Mouse (Mus musculus) liver, embryonic 15.5 days (tissue): ENCODE results near the gene Kcnq2. TPM values are rescaled to one million over a fixed set of nuclear protein-coding genes. Genes with fewer than 3 reads are reported as not detected.

ENCODE experiments used
- ATAC-seq: fragments of 200-750 bp; cut with Nextera tagmentation; 2 replicates; pipeline ENCODE4 v1.8.0; 2017; ENCODE audit warnings: moderate number of reproducible peaks, mild to moderate bottlenecking, moderate library complexity; ENCODE audit not compliant: insufficient read depth
- H3K27ac ChIP-seq: fragments of 300-500 bp; sonication (generic); replicated peaks from 2 replicates; pipeline ENCODE4 v1.5.1; 2015; ENCODE audit warnings: mild to moderate bottlenecking, inconsistent platforms
- H3K27me3 ChIP-seq: fragments of 300-500 bp; sonication (generic); 2 replicates; pipeline ENCODE4 v1.6.1; 2015; ENCODE audit warnings: mild to moderate bottlenecking, inconsistent platforms
- H3K36me3 ChIP-seq: fragments of 300-500 bp; sonication (generic); replicated peaks from 2 replicates; pipeline ENCODE4 v1.6.1; 2015; ENCODE audit warnings: moderate library complexity, mild to moderate bottlenecking, inconsistent platforms
- H3K4me1 ChIP-seq: fragments of 300-500 bp; sonication (generic); replicated peaks from 2 replicates; pipeline ENCODE4 v1.6.1; 2015; ENCODE audit warnings: inconsistent platforms
- H3K4me2 ChIP-seq: fragments of 300-500 bp; sonication (generic); 2 replicates; pipeline ENCODE4 v1.6.1; 2015; ENCODE audit warnings: moderate library complexity, mild to moderate bottlenecking, inconsistent platforms
- H3K4me3 ChIP-seq: fragments of 300-500 bp; sonication (generic); replicated peaks from 2 replicates; pipeline ENCODE4 v1.5.1; 2015; ENCODE audit warnings: mild to moderate bottlenecking, inconsistent platforms
- H3K9ac ChIP-seq: fragments of 300-500 bp; sonication (generic); 2 replicates; pipeline ENCODE4 v1.6.1; 2015; ENCODE audit warnings: moderate library complexity, mild to moderate bottlenecking, inconsistent platforms
- H3K9me3 ChIP-seq: fragments of 300-500 bp; sonication (generic); replicated peaks from 2 replicates; pipeline ENCODE4 v1.6.1; 2016; ENCODE audit warnings: inconsistent platforms
- WGBS: fragments of 180-500 bp; shearing (Covaris S2); methylation state at CpG from one replicate; pipeline ENCODE4 v1.1.7; 2015; ENCODE audit warnings: mixed read lengths; ENCODE audit not compliant: insufficient replicate concordance; 5-methylcytosine and 5-hydroxymethylcytosine counted together
- polyA plus RNA-seq: library from polyadenylated mRNA; unstranded; fragments of >200 nt; fragmentation: Nextera tagmentation; extraction: Ambion mirVana; gene quantifications from 2 replicates; pipeline ENCODE4 v1.2.1, GENCODE M21; 2015

Gene Kcnq2
- polyA plus RNA-seq, 1 experiment from 2014 or later, result 0.18 TPM

DNA sequence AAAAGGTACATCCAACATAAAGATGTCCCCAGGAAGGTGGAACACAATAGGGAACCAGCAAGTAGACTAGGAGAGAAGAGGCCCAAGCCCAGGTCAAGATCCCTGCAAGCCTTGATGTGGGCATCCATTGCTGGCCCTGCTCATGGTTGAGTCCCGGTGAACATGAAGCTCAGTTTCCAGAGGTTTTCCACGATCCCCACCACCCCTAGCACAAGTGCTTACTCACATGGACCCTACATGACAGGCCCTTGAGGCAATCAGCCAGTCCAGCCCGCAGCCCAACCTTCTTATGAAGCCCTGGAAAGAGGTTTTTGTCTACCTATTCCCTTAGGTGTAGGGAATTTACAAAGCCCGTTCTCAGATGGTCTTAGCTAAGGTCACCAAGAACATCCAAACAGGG is 22.1 kb upstream of the Kcnq2 start:
- Histone ChIP-seq H3K4me2 (no peak overlapping the region), H3K9ac (no peak overlapping the region), H3K36me3 (no peaks in the 10 kb centered on the region), H3K27ac (no peak overlapping the region), H3K4me3 (no peak overlapping the region), H3K27me3 (peaks cover 68% of the 10 kb centered on the region), H3K4me1 (no peaks in the 10 kb centered on the region), H3K9me3 (no peaks in the 10 kb centered on the region)
- 50% methylated on average over 4 of the region's 4 CpGs for WGBS
- ATAC-seq, result no peak

DNA sequence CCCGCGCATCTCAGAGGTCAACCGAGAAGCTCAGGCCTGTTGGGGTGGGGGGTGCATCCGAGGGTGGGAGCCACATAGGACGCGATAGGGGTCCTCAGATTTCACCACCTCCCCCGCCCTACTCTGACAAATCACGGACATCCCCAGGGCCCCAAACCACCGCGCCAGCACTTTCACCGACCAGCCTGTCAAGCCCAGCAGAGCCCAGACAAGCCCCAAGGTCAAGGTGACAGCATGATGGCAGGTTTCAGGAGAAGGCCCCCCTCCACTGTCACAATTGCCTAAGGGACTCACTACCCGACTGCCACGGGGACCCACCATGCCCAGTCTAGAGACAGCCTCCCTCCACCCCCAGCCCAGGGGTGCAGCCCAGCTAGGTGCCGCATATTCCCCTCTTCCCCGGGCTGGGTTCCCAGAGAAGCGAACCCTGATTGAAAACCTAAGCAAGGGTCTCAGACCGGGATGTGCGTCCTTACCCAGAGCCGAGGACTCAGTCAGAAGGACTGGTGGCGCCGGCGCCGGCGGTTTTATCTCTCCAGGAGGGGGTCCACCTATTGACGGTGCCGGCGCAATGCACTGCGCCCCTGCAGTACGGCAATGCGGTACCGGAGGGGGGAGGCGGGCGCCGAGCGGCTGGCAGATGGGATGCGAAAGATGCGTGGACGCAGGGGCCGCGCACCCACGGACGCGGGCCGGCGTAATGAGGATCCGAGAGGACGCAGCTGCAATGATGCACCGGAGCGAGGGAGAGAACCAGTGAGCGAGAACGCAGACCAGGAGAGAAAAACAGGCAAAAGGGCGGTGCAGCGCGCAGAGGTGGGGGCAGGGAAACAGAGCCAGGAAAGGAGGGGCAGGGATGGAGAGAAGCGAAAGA is 21.4 kb upstream of the Kcnq2 start, which contains the start of gene Eef1a2:
Eef1a2 (minus strand) TSS at position 767 of the 874 bp plus-strand sequence.
- ATAC-seq, result no peak
- Histone ChIP-seq H3K4me3 (no peak within 1 kb of the TSS), H3K36me3 (no peaks in the 10 kb centered on the region), H3K27ac (no peak within 1 kb of the TSS), H3K9ac (no peak within 1 kb of the TSS), H3K4me1 (no peaks in the 10 kb centered on the region), H3K9me3 (no peaks in the 10 kb centered on the region), H3K4me2 (no peak within 1 kb of the TSS), H3K27me3 (peaks cover 74% of the 10 kb centered on the region)
- 5% methylated on average over 55 of the region's 55 CpGs for WGBS

DNA sequence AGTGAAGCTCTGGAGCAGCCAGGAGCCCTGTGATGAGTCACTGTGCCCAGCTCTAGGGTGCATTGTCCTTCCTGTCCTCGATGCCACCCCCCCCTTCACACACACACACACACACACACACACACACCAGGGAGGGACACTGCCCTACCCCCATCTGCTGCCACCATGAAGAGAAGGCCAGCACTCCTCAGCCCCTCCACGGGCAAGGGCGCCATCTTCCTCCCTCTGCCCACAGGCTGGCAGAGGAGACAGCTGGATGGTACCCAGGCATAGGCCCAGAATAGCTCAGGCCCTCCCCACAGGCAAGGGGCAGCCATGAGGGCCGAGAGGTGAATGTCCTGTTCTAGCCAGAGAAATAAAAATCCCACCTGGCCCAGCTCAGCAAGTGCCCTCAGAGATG is 20.7 kb upstream of the Kcnq2 start:
- Histone ChIP-seq H3K9ac (no peak overlapping the region), H3K4me3 (no peak overlapping the region), H3K27me3 (peaks cover 80% of the 10 kb centered on the region), H3K4me1 (no peaks in the 10 kb centered on the region), H3K36me3 (no peaks in the 10 kb centered on the region), H3K4me2 (no peak overlapping the region), H3K27ac (no peak overlapping the region), H3K9me3 (no peaks in the 10 kb centered on the region)
- ATAC-seq, result no peak
- WGBS, result 50% methylated on average over 4 of the region's 4 CpGs

DNA sequence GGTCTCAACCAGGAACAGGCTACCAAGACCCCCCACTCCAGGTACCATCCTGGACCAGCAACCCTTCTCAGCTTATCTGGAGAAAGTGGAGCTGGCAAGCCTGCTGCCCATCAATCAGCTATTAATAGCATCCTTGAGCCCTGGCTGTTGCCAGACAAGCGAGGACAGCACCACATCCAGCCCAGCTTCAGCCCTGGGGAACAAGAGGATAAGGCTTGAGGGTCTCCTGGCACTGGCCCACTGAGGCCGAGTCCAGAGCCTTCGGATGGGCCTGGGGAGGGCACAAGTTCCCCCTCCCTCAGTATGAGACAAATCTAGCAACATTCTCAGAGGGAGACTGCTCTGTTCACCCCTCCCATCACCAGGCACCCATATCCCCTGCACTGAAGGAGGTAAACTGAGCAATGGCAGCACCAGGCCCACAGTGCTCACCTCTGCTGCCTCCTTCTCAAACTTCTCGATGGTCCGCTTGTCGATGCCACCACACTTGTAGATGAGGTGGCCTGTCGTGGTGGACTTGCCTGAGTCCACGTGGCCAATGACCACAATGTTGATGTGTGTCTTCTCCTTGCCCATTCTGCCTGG is 19.8 kb upstream of the Kcnq2 start:
- Histone ChIP-seq H3K9ac (no peak overlapping the region), H3K4me2 (no peak overlapping the region), H3K4me3 (no peak overlapping the region), H3K27ac (no peak overlapping the region), H3K27me3 (peaks cover 89% of the 10 kb centered on the region), H3K4me1 (no peaks in the 10 kb centered on the region), H3K9me3 (no peaks in the 10 kb centered on the region), H3K36me3 (no peaks in the 10 kb centered on the region)
- WGBS, result 59% methylated on average over 8 of the region's 8 CpGs
- ATAC-seq, result no peak

DNA sequence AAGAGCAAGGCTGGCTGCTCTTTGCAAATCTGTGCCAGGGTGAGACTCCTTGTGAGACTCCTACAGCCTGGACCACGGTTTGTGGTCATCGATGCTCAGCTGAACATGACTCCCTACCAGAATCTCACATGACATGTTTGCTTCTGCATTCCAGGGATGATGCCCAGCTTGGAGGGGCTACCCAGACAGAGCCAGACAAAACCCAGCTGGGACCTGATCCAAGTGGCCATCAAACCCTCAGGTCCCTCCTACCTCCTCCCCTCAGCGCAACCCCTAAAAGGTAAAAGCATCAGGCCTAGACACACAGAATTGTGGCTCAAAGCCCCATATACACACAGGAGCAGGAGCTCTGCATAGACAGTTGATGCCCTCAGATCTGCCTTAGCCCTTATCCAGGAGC is 19.3 kb upstream of the Kcnq2 start:
- H3K4me2 ChIP-seq, result no peak overlapping the region
- H3K9ac ChIP-seq, result no peak overlapping the region
- 72% methylated on average over 3 of the region's 3 CpGs for WGBS
- no peaks in the 10 kb centered on the region for H3K9me3 ChIP-seq
- no peaks in the 10 kb centered on the region for H3K36me3 ChIP-seq
- peaks cover 89% of the 10 kb centered on the region for H3K27me3 ChIP-seq
- H3K4me1 ChIP-seq, result no peaks in the 10 kb centered on the region
- no peak overlapping the region for H3K27ac ChIP-seq
- no peak for ATAC-seq
- no peak overlapping the region for H3K4me3 ChIP-seq

DNA sequence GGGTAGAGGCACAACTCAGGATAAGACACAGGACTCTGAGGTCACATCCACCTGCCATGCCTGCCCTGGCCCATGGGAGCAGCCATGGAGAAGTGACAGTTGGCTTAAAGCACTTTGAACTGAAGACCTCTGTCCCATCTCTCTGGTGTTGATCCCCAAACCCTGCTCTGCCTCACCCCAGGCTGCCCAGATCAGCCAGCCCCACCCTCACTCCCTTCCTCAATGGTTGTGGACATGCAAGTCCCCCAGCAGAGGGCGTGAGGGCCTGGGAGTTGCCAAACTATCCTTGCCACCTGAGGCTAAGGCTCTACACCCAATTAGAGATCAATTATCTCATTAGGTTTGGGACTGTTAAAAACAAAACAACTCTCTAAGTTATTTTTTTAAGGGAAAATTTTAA is 18.7 kb upstream of the Kcnq2 start:
- Histone ChIP-seq H3K36me3 (no peaks in the 10 kb centered on the region), H3K4me3 (no peak overlapping the region), H3K9me3 (no peaks in the 10 kb centered on the region), H3K4me1 (no peaks in the 10 kb centered on the region), H3K9ac (no peak overlapping the region), H3K27me3 (peaks cover 89% of the 10 kb centered on the region), H3K4me2 (no peak overlapping the region), H3K27ac (no peak overlapping the region)
- 0% methylated on average over 1 of the region's 1 CpGs for WGBS
- ATAC-seq, result no peak

DNA sequence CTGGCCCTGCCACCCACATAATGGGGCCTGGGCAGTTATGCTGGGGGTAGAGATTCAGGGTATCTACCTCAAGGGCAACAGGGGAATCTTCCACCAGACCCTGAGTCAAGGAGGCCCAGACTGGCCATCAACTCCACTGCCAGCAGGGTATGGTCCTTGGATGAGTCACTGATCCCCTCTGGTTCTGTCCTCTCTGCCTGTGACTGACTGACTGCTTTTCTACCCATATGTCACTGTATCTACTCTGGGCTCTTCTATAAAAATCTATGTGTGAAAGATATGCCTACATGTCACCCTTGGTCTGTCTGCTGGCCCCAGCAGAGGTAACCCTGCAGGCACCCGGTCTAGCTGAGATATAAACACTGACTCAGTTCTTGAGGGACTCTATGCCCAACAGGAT is 18.0 kb upstream of the Kcnq2 start:
- no peaks in the 10 kb centered on the region for H3K36me3 ChIP-seq
- H3K4me1 ChIP-seq, result no peaks in the 10 kb centered on the region
- H3K27me3 ChIP-seq, result peaks cover 89% of the 10 kb centered on the region
- no peak overlapping the region for H3K27ac ChIP-seq
- H3K9ac ChIP-seq, result no peak overlapping the region
- 59% methylated on average over 1 of the region's 1 CpGs for WGBS
- no peak overlapping the region for H3K4me2 ChIP-seq
- no peak overlapping the region for H3K4me3 ChIP-seq
- no peaks in the 10 kb centered on the region for H3K9me3 ChIP-seq
- no peak for ATAC-seq

DNA sequence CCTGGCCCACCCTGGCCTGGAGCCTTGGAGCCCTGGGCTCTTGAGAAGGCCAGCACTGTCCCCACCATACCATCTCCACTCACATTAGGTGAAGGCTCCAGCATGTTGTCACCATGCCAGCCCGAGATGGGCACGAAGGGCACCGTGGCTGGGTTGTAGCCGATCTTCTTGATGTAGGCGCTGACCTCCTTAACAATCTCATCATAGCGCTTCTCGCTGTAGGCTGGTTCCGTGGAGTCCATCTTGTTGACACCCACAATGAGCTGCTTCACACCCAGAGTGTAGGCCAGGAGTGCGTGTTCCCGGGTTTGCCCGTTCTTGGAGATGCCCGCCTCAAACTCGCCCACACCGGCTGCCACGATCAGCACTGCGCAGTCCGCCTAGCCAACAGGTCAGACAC is 17.6 kb upstream of the Kcnq2 start:
- H3K9me3 ChIP-seq, result no peaks in the 10 kb centered on the region
- H3K9ac ChIP-seq, result no peak overlapping the region
- peaks cover 89% of the 10 kb centered on the region for H3K27me3 ChIP-seq
- no peak overlapping the region for H3K4me3 ChIP-seq
- H3K4me2 ChIP-seq, result no peak overlapping the region
- H3K4me1 ChIP-seq, result peaks cover 3% of the 10 kb centered on the region
- no peak overlapping the region for H3K27ac ChIP-seq
- no peaks in the 10 kb centered on the region for H3K36me3 ChIP-seq
- ATAC-seq, result no peak
- WGBS, result 74% methylated on average over 17 of the region's 17 CpGs

DNA sequence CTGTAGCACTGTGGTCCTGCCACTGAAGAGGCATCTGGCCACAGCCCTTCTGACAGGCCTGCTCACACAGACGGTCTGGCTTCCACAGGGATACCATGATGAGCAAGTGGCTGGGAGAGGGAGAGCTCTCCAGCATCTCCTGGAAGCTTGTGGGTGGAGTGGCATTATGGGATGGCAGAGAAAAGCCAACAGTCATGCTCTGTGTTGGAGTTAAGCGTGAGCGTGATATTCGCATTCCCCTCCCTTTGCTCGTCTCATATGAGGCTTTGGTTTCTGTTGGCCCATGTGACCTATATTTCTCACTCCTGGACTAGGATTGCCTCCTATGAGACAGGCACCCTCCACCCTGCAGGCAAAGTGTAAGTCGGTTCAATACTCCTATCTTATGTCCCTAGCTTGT is 15.2 kb upstream of the Kcnq2 start:
- no peak overlapping the region for H3K9ac ChIP-seq
- H3K27ac ChIP-seq, result no peak overlapping the region
- H3K4me1 ChIP-seq, result peaks cover 7% of the 10 kb centered on the region
- no peak overlapping the region for H3K4me3 ChIP-seq
- 52% methylated on average over 6 of the region's 6 CpGs for WGBS
- no peaks in the 10 kb centered on the region for H3K9me3 ChIP-seq
- no peak overlapping the region for H3K4me2 ChIP-seq
- H3K36me3 ChIP-seq, result no peaks in the 10 kb centered on the region
- no peak for ATAC-seq
- H3K27me3 ChIP-seq, result peaks cover 88% of the 10 kb centered on the region

DNA sequence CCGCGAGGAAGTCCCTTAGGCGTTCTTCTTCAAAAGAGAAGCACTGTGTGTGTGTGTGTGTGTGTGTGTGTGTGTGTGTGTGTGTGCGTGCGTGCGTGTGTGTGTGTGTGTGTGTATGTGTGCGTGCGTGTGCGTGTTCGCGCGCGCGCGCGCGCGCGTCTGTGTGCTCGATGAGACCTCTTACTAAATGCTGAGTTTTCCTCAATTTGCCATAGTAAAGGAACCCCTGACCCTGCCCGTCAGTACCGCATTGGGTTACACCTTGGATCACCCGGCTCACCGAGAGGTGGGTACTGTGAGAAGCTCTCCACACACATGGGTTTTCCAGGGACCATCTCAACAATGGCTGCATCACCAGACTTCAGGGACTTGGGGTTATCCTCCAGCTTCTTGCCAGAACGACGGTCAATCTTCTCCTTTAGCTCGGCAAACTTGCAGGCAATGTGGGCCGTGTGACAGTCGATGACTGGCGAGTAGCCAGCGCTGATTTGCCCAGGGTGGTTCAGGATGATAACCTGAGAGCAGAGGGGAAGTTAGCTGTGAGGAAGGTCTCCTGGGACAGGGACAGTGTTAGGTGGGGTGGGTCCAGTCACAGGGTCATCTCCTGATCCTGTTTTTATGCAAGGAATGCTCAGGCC is 13.3 kb upstream of the Kcnq2 start:
- no peak overlapping the region for H3K27ac ChIP-seq
- H3K4me2 ChIP-seq, result peak overlapping the region; percentile 59
- peaks cover 84% of the 10 kb centered on the region for H3K27me3 ChIP-seq
- H3K9me3 ChIP-seq, result no peaks in the 10 kb centered on the region
- ATAC-seq, result no peak
- peaks cover 7% of the 10 kb centered on the region for H3K4me1 ChIP-seq
- H3K9ac ChIP-seq, result no peak overlapping the region
- WGBS, result 11% methylated on average over 30 of the region's 31 CpGs
- no peaks in the 10 kb centered on the region for H3K36me3 ChIP-seq
- H3K4me3 ChIP-seq, result no peak overlapping the region

DNA sequence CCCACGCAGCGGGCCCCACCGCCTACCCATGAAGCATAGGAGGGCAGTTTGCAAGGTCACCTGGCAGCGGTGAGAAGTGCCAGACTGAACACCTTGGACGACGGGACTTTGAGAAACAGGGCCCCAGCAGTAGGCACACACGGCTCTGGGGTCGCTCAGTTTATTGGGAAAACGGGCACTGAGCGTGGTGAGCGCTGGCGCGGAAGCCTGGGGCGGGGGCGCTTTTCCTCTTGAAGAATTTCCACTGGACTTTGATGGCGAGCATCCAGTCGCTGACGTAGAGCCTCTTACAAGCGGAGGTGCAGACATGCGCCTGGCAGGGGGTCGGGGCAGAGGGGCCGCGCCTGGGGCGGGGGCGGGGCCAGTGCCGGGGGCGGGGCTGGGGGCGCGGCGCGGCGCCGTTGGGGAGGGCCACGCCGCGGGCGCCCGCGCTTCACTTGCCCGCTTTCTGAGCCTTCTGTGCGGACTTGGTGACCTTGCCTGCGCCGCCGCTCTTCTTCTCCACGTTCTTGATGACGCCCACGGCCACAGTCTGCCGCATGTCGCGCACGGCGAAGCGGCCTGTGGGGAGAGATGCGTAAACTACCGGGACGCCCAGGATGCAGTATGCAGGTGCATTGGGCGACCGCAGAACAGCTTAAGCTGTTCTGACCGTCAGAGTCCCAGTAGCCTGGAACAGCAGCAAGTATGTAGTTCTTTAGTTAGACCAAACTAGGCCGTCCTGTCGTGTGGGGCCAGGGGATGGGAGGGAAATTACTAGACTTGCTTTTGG is 12.6 kb upstream of the Kcnq2 start:
- no peak overlapping the region for H3K27ac ChIP-seq
- peaks cover 7% of the 10 kb centered on the region for H3K4me1 ChIP-seq
- H3K9ac ChIP-seq, result no peak overlapping the region
- WGBS, result under 1% methylated on average over 61 of the region's 61 CpGs
- H3K9me3 ChIP-seq, result no peaks in the 10 kb centered on the region
- no peak for ATAC-seq
- H3K27me3 ChIP-seq, result peaks cover 79% of the 10 kb centered on the region
- H3K4me3 ChIP-seq, result peak overlapping the region; percentile 32
- peak overlapping the region; percentile 59 for H3K4me2 ChIP-seq
- H3K36me3 ChIP-seq, result no peaks in the 10 kb centered on the region
